Mouse (Mus musculus): ENCODE measurements around the gene Il3ra. TPM values are rescaled to one million over a fixed set of nuclear protein-coding genes. Genes with fewer than 3 reads are reported as not detected.

The Il3ra gene
- total RNA-seq (2021), result 1 to 10 TPM; 3.3 to 5.6 TPM
- long read RNA-seq, experiment 1, partial matches to known transcripts, result 1 of 4 reads
- long read RNA-seq, experiment 1, other reads (novel, unspliced or antisense), result 3 of 4 reads
- long read RNA-seq, experiment 2, partial matches to known transcripts, result 1 of 5 reads
- long read RNA-seq, experiment 2, other reads (novel, unspliced or antisense), result 2 of 5 reads

GRCm38 (mm10) chr14:14345948-14346812 lies at the start of gene Il3ra:
Gene Il3ra, plus strand, starts transcription at chr14:14346275.
- peak; percentile 81 for DNase-seq
- intact Hi-C loops (cut with DNase I; ENCODE audit: low total_unique reads), result no loop called here

DNA sequence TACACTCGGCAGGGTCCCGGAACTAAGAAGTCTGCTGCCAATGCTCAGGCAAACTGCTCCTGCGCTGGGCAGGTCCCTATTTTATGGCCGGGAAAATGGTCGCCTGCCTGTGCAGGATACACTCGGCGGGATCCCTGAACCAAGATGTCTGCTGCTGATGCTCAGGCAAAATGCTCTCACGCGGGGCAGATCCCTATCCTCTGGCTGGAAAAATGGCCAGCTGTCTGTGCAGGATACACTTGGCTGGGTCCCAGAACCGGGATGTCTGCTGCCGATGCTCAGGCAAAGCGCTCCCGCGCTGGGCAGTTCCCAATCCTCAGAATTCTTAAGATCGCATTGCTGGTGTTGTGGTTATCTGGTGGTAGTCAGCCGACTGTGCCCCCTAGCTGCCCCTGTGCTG lies 37.1 kb upstream of the Il3ra start:
- intact Hi-C loops (cut with DNase I; ENCODE audit: low total_unique reads), result no loop called here
- no peak for DNase-seq

GRCm38 (mm10) chr14:14309416-14309815 lies 36.7 kb upstream of the Il3ra start:
- intact Hi-C loops (cut with DNase I; ENCODE audit: low total_unique reads), result no loop called here
- DNase-seq, result no peak

- intact Hi-C loops (cut with DNase I; ENCODE audit: low total_unique reads), result no loop called here
These were observed 23.5 kb upstream of the Il3ra start, which contains the start of gene Olfr31 for GRCm38 (mm10) chr14:14322528-14322927. Gene Olfr31, plus strand, starts transcription at chr14:14322828.

GRCm38 (mm10) chr14:14345113-14345871 lies 783 bp upstream of the Il3ra start:
- peak; percentile 94 for DNase-seq
- intact Hi-C loops (cut with DNase I; ENCODE audit: low total_unique reads), result no loop called here

More at GRCm38 (mm10) chr14:14322528-14322927, 23.5 kb upstream of the Il3ra start, which contains the start of gene Olfr31:
- no peak for DNase-seq

- intact Hi-C loops (cut with DNase I; ENCODE audit: low total_unique reads), result no loop called here
- no peak for DNase-seq
These were observed 682 bp downstream of the Il3ra start for GRCm38 (mm10) chr14:14346813-14347100.

DNA sequence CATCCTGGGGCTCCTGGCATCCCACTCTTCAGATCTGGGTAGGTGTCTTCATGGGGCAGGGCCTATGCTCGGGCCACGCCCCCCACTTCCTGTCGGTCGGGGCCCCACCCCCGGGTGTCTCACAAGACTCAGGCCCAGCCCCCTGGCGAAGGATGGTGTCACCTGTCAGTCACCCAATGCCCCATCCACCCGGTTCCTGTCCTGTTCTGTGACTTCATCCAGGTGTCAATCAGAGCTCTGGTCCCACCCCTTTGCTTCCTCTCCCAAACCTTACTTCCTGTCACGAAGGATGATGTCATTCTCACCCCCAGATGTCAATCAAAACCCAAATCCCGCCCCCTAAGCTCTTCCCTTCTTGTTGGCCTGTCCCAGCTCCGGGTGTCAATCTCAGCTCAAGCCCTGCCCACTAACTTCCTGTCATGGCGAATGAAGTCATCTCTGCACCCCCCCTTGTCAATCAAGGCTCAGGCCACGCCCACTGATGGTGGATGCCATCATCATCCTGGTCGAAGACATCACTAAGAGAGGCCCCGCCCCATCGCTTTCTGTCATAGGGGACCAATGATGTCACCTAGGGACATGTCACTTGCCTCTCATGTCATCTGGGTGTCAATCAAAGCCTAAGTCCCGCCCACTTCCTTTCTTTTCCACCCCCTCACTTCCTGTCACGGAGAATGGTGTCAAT lies 1.2 kb downstream of the Il3ra start:
- intact Hi-C loops (cut with DNase I; ENCODE audit: low total_unique reads), result no loop called here
- peak; percentile 12 for DNase-seq

- intact Hi-C loops (cut with DNase I; ENCODE audit: low total_unique reads), result no loop called here
- peak; percentile 23 for DNase-seq
These were observed 2.0 kb downstream of the Il3ra start for GRCm38 (mm10) chr14:14347836-14348621.

- peak; percentile 10 for DNase-seq
These were observed 2.8 kb downstream of the Il3ra start for GRCm38 (mm10) chr14:14348674-14349401.

DNA sequence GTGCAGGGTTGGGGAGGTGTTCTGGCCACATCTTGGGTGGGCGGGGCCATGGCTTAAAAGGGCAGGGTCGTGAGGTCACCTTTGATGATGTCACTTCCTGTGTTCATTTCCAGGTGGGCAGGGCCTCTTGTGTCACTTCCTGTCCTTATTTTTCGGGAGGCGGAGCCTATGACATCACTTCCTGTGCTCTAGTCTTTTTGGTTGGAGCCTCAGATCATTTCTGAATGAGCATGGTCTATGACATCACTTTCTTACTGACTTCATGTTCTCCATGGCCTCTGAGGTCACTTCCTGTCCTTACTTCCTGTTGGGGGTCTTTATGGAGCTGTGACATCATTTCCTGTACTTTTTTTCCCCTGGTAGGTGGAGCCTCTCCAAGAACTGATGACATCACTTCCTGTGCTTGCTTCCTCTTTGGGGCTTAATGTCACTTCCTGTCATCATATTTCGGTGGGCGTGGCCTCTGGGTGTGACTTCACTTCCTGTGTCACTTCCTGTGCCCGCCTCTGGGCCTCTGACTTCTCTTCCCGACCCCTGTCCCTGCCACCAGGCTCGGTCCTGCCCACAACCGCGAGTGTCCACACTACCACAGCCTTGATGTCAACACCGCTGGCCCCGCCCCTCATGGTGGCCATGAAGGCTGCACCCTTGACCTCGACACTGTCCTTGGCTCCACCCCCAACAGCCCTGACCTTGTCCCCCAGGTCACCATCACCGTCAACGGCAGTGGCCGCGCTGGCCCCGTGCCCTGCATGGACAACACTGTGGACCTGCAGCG lies 3.6 kb downstream of the Il3ra start:
- intact Hi-C loops (cut with DNase I; ENCODE audit: low total_unique reads), result no loop called here
- DNase-seq, result peak; percentile 10

More at GRCm38 (mm10) chr14:14348674-14349401, 2.8 kb downstream of the Il3ra start:
- intact Hi-C loops (cut with DNase I; ENCODE audit: low total_unique reads), result no loop called here

- peak; percentile 12 for DNase-seq
- intact Hi-C loops (cut with DNase I; ENCODE audit: low total_unique reads), result no loop called here
These were observed 4.4 kb downstream of the Il3ra start for GRCm38 (mm10) chr14:14350263-14351147.

DNA sequence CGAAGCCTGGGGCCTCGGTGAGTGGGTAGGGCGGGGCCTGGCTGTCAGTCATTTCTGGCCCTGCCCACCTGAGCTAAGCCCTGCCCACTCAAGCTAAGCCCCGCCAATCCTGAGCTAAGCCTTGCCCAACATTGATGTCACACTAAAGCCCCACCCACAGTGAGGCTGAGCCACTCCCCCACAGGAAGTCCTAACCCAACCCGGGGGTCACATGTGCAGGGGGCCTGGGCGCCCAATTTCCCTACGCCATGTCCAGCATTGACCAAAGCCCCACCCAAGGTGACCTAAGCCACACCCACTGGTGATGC lies 5.0 kb downstream of the Il3ra start:
- no peak for DNase-seq
- intact Hi-C loops (cut with DNase I; ENCODE audit: low total_unique reads), result no loop called here

- no peak for DNase-seq
- intact Hi-C loops (cut with DNase I; ENCODE audit: low total_unique reads), result no loop called here
These were observed 5.9 kb downstream of the Il3ra start for GRCm38 (mm10) chr14:14351721-14352590.

- intact Hi-C loops (cut with DNase I; ENCODE audit: low total_unique reads), result no loop called here
- no peak for DNase-seq
These were observed 6.5 kb downstream of the Il3ra start for GRCm38 (mm10) chr14:14352606-14353005.

DNA sequence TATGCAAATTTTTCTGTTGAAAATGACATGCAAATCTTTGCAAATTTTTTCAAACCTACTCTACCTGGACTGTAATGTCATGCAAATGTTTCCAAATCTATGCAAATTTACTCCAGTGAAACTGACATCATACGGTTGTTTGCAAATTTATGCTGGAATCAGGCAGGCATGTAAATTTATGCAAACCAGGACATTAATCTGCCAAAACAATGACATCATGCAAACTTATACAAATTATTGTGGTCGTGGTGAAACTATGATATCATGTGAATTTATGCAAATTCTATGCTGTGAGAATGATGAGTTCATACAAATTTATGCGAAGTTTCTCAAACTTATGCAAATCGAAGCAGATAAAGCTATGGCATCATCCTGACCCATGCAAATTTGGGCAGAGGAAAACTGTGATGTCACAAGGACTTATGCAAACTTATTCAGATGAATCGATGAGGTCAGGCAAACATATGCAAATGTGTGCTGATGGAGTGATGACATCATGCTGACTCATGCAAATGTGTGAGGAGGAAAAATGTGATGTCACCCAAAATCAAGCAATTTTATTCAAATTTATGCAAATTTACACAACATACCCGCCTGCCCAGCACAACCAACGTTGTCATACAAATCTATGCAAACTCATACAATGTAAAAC lies 7.1 kb downstream of the Il3ra start:
- DNase-seq, result no peak
- intact Hi-C loops (cut with DNase I; ENCODE audit: low total_unique reads), result no loop called here
